Mouse (Mus musculus): ENCODE measurements around the gene Gm48552. TPM values are rescaled to one million over a fixed set of nuclear protein-coding genes. Genes with fewer than 3 reads are reported as not detected.

The Gm48552 gene
- polyA plus RNA-seq, 1 experiment from 2014 or later, result 0.31 TPM

DNA sequence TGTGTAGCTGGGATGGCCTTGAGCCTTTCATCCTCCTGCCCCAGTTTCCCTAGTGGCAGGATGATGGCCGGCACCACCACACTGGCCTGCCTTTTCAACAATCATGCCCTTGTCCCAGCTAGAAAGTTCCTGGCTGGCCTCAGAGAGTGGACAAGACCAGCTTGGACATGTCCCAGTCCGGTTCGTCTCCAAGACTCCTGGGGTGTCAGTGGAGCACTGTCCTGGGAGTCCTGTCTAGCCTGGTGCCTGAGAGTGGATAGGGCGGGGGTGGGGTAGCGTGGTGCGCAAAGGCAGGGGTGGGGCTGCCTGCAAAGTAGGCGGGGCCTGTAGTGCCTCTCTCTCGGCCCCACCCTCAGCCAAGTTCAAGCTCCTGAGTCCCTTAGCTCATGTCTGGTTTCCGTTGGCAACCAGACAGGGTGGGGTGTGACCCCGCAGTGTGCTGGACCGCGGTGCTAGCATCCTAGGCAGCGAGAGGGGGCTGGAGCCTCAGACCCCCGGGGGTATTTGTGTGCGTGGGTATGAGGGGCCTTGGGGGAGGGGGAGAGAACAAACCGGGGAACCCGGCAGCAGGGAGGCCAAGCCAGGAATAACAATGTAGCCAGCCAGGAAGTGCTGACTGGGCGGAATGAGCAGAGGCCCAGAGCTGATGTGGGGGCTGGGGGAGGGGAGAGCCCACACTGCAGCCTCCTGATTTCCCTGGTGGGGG, 12.9 kb downstream of the Gm48552 start:
- H3K27ac ChIP-seq (ENCODE audit: low read depth, low read length), result peak overlapping the region; percentile 81
- 8% methylated on average over 17 of the region's 18 CpGs for WGBS
- no peak overlapping the region for H3K9ac ChIP-seq (ENCODE audit: low read depth, low read length)
- no peaks in the 10 kb centered on the region for H3K9me3 ChIP-seq (ENCODE audit: control insufficient read depth)
- H3K4me2 ChIP-seq (replicated peaks; ENCODE audit: low read depth), result peak overlapping the region; percentile 52
- peak overlapping the region; percentile 7; the same call in 1 of the 2 replicates for H3K4me3 ChIP-seq (ENCODE audit: low read depth, low read length)
- TF ChIP-seq CTCF (IDR thresholded peaks at IDR 0.05; ENCODE audit: low read depth), result peak; percentile 33; the same call in 1 of the 2 replicates
- peaks cover 27% of the 10 kb centered on the region for H3K36me3 ChIP-seq (ENCODE audit: control insufficient read depth, insufficient read depth)
- H3K4me1 ChIP-seq (replicated peaks; ENCODE audit: control insufficient read depth, insufficient read depth, low read length), result peaks cover 12% of the 10 kb centered on the region
- H3K27me3 ChIP-seq (replicated peaks; ENCODE audit: control insufficient read depth, insufficient read depth, low read length), result 0 out of 2 replicates have a peak, but pooled peaks cover 9% of the 10 kb centered on the region
- peak; percentile 72 for ATAC-seq

DNA sequence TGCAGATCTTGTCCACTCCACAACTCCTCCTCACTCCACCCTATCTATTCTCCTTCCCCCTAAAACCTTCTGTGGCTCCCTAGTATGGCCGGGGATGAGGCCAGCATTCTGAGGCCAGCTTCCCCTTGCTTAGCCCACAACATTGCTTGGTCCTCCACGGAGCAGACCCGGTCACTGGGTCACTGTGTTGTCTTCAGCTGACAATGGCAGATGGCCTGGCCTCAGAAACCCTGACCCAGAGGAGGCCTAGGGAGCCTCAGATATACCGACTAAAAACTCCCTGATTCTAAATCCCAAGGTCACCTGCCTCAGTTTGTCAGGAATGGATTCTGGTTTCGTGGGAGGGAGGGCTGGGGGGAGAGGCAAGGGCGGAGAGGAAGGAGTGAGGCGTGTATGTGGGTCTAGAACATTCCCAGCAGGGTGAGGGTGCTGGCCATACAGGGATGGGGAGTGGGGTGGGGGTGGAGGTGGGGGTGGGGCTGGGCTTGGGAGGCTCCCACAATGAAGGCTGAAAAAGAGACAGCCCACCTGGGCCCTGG, 13.5 kb downstream of the Gm48552 start:
- TF ChIP-seq CTCF (IDR thresholded peaks at IDR 0.05; ENCODE audit: low read depth), result no peak
- Histone ChIP-seq H3K9me3 (ENCODE audit: control insufficient read depth) (no peaks in the 10 kb centered on the region), H3K9ac (ENCODE audit: low read depth, low read length) (no peak overlapping the region), H3K4me1 (replicated peaks; ENCODE audit: control insufficient read depth, insufficient read depth, low read length) (peaks cover 12% of the 10 kb centered on the region), H3K27me3 (replicated peaks; ENCODE audit: control insufficient read depth, insufficient read depth, low read length) (peaks cover 14% of the 10 kb centered on the region; the same call in 1 of the 2 replicates), H3K36me3 (ENCODE audit: control insufficient read depth, insufficient read depth) (peaks cover 27% of the 10 kb centered on the region), H3K27ac (ENCODE audit: low read depth, low read length) (peak overlapping the region; percentile 81), H3K4me3 (ENCODE audit: low read depth, low read length) (peak overlapping the region; percentile 7; the same call in 1 of the 2 replicates), H3K4me2 (replicated peaks; ENCODE audit: low read depth) (peak overlapping the region; percentile 52)
- WGBS, result 38% methylated on average over 7 of the region's 7 CpGs
- ATAC-seq, result no peak

DNA sequence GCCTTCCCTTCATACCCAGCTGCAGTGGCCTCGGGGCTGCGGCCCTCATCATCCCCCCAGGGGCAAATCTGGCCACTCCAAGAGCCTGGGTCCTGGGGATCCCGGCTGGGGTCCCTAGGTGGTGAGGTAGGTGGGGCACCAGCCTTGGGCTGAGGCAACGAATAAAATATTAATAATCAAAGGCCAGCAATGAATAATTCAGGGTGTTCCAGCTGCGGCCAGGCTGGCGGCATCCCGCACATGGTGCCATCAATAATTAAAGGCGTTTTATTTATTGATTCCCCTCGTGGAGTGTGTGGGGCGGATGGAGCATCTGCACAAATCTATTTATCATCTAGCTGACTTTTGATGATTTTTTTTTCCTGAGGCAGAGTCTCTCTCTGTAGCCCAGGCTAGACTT, 14.7 kb downstream of the Gm48552 start:
- H3K4me2 ChIP-seq (replicated peaks; ENCODE audit: low read depth), result no peak overlapping the region
- H3K4me3 ChIP-seq (ENCODE audit: low read depth, low read length), result no peak overlapping the region
- no peak for ATAC-seq
- no peak overlapping the region for H3K9ac ChIP-seq (ENCODE audit: low read depth, low read length)
- peaks cover 14% of the 10 kb centered on the region; the same call in 1 of the 2 replicates for H3K27me3 ChIP-seq (replicated peaks; ENCODE audit: control insufficient read depth, insufficient read depth, low read length)
- no peak for TF ChIP-seq CTCF (IDR thresholded peaks at IDR 0.05; ENCODE audit: low read depth)
- peaks cover 19% of the 10 kb centered on the region for H3K4me1 ChIP-seq (replicated peaks; ENCODE audit: control insufficient read depth, insufficient read depth, low read length)
- no peak overlapping the region for H3K27ac ChIP-seq (ENCODE audit: low read depth, low read length)
- H3K9me3 ChIP-seq (ENCODE audit: control insufficient read depth), result no peaks in the 10 kb centered on the region
- 70% methylated on average over 10 of the region's 10 CpGs for WGBS
- peaks cover 33% of the 10 kb centered on the region for H3K36me3 ChIP-seq (ENCODE audit: control insufficient read depth, insufficient read depth)

DNA sequence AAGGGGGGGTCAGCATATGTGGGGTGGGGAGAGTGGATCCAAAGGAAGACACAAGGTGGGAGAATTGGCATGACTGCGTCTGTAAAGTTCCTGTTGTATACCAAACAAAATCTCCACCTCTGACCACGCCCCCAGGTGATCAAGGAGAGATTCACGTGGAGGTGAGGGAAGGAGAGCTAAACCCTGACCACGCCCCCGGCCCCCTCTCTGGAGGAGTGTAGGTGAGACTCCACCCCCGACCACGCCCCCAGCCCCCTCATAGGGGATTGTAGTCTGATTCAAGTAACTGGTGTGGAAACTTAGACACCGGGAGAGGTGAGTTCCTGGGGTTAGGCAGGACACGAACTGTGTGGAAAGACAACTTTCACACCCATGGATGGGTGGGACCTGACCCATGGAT, 15.3 kb downstream of the Gm48552 start:
- 37% methylated on average over 9 of the region's 9 CpGs for WGBS
- no peak overlapping the region for H3K9ac ChIP-seq (ENCODE audit: low read depth, low read length)
- H3K9me3 ChIP-seq (ENCODE audit: control insufficient read depth), result no peaks in the 10 kb centered on the region
- H3K4me1 ChIP-seq (replicated peaks; ENCODE audit: control insufficient read depth, insufficient read depth, low read length), result peaks cover 23% of the 10 kb centered on the region
- no peak for ATAC-seq
- H3K4me2 ChIP-seq (replicated peaks; ENCODE audit: low read depth), result no peak overlapping the region
- no peak overlapping the region for H3K4me3 ChIP-seq (ENCODE audit: low read depth, low read length)
- H3K27ac ChIP-seq (ENCODE audit: low read depth, low read length), result no peak overlapping the region
- peaks cover 33% of the 10 kb centered on the region for H3K36me3 ChIP-seq (ENCODE audit: control insufficient read depth, insufficient read depth)
- TF ChIP-seq CTCF (IDR thresholded peaks at IDR 0.05; ENCODE audit: low read depth), result no peak
- peaks cover 14% of the 10 kb centered on the region; the same call in 1 of the 2 replicates for H3K27me3 ChIP-seq (replicated peaks; ENCODE audit: control insufficient read depth, insufficient read depth, low read length)

DNA sequence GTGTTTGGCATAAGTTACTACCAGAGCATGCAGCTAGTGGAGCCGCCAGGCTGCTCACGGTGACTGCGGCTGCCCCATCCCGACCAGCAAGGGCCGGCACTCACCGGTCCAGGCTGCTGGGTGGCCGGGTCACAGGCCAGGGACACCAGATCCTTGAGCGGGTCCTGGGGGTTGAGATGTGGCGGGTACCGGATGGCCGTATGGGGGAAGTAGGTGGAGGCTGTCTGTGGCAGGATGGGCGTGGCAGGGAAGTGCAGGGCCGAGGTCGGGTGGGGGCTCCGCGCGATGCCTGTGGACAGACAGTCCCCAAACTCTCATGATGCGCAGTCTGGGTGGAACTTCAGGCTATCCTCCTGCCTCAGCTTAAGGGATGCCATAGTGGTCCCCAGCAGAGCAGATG, 15.9 kb downstream of the Gm48552 start:
- H3K9me3 ChIP-seq (ENCODE audit: control insufficient read depth), result no peaks in the 10 kb centered on the region
- H3K4me1 ChIP-seq (replicated peaks; ENCODE audit: control insufficient read depth, insufficient read depth, low read length), result peaks cover 24% of the 10 kb centered on the region
- no peak overlapping the region for H3K27ac ChIP-seq (ENCODE audit: low read depth, low read length)
- H3K27me3 ChIP-seq (replicated peaks; ENCODE audit: control insufficient read depth, insufficient read depth, low read length), result peaks cover 14% of the 10 kb centered on the region; the same call in 1 of the 2 replicates
- H3K9ac ChIP-seq (ENCODE audit: low read depth, low read length), result no peak overlapping the region
- WGBS, result 61% methylated on average over 18 of the region's 18 CpGs
- no peak overlapping the region for H3K4me2 ChIP-seq (replicated peaks; ENCODE audit: low read depth)
- no peak for ATAC-seq
- H3K36me3 ChIP-seq (ENCODE audit: control insufficient read depth, insufficient read depth), result peaks cover 28% of the 10 kb centered on the region
- no peak overlapping the region for H3K4me3 ChIP-seq (ENCODE audit: low read depth, low read length)
- TF ChIP-seq CTCF (IDR thresholded peaks at IDR 0.05; ENCODE audit: low read depth), result no peak

DNA sequence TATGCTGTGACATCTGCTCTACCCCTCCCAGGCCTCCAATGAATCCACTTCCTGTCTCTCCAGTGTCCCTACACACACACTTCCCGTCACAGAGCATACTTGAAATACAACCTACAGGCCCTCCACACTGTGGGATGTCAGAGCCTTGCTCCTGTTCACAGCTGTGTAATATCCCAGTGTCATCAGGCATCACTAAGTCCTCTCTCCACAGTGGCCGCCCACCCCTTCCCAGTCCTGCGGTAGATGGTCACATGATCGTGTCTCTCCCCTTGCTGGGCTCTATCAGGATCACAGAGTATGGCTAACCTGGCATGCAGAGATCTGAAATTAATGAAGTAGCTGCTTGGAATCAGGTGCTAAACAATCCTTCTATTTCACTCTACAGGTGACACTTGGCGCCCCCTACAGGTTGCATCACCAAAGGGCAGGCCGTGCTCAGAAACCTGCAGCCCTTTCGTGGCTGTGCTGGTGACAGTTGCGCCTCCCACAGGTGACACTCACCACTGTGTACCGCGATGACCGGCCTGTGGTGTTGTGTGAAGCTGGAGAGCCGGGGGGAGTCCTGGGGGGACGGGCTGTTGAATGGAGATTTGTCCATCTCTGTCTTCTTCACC, 16.9 kb downstream of the Gm48552 start:
- H3K9me3 ChIP-seq (ENCODE audit: control insufficient read depth), result no peaks in the 10 kb centered on the region
- no peak for ATAC-seq
- peak overlapping the region; percentile 46; the same call in 1 of the 2 replicates for H3K27ac ChIP-seq (ENCODE audit: low read depth, low read length)
- no peak overlapping the region for H3K4me2 ChIP-seq (replicated peaks; ENCODE audit: low read depth)
- no peak overlapping the region for H3K4me3 ChIP-seq (ENCODE audit: low read depth, low read length)
- WGBS, result 53% methylated on average over 13 of the region's 13 CpGs
- no peak overlapping the region for H3K9ac ChIP-seq (ENCODE audit: low read depth, low read length)
- peaks cover 28% of the 10 kb centered on the region for H3K36me3 ChIP-seq (ENCODE audit: control insufficient read depth, insufficient read depth)
- H3K4me1 ChIP-seq (replicated peaks; ENCODE audit: control insufficient read depth, insufficient read depth, low read length), result peaks cover 26% of the 10 kb centered on the region
- H3K27me3 ChIP-seq (replicated peaks; ENCODE audit: control insufficient read depth, insufficient read depth, low read length), result peaks cover 14% of the 10 kb centered on the region; the same call in 1 of the 2 replicates
- peak; percentile 86 for TF ChIP-seq CTCF (IDR thresholded peaks at IDR 0.05; ENCODE audit: low read depth)

Data from intestine, postnatal 0 days (tissue).